ENCODE assay signal across 10 mouse cellular contexts in the genomic region with DNA sequence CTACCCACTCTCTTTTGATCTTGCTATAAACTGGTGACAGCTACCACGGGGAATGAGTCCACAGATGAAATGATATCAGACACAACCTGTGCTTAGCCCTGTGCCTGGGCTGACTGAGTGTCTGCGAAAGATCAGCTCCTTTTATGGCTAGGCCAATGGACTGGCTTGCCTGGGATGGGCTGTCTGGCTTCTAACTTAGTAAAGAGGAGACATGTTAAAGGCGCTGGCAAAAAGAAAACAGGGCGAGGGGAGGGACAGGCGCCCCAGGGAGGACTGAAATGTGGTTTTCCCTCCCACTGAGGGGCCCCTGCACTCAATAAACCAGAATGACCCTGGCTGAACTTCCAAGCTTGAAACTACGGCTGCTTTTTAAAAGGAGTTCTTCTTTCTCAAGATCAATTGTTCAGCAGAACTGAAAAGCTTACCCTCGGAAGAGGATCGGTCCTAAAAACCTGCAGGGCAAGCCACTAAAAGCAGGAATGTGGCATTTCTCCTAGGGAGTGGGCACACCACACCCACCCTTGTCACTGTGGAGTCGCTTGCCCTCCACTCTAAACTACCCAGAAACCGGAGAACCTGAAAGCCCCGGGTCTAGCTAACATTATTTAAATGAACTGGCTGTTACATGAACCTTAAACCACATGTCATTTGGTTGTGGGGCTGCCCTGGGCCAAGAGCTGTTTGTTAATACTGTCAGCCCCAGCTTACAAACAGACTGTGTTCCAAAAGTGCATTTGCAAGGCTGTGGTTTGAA. TPM values are rescaled to one million over a fixed set of nuclear protein-coding genes. Genes with fewer than 3 reads are reported as not detected.
DNase-seq lines count a peak whose midpoint lies in the region; ATAC-seq and TF ChIP-seq lines count a peak whose summit lies in the region.
"Had no signal": no experiment of that assay in that cellular context is flagged by ENCODE, and none has a peak within 500 bp of the region (broad histone marks: within the 10 kb centered on the region; RNA-seq: fewer than 3 reads in every experiment).

No protein-coding gene starts in this region.

- peak; percentile 75 for DNase-seq in heart, embryonic 10.5 days (ENCODE audit: low spot score)
- DNase-seq in heart, postnatal 10 days: no peak
- DNase-seq in lung, postnatal 0 days (ENCODE audit: low spot score): no peak
- DNase-seq in lung, adult 18-20 months: no peak
- DNase-seq in testis, postnatal 10 days (ENCODE audit: low spot score): peak; percentile 14
- no peak for DNase-seq in layer of hippocampus, adult 8-10 months (ENCODE audit: low spot score in 2 of 2)
- no peak for DNase-seq in liver, embryonic 11.5 days (ENCODE audit: low spot score)
- DNase-seq: lung, adult 2 months had no signal

- no peak overlapping the region for H3K9ac ChIP-seq in lung, postnatal 0 days (replicated peaks; ENCODE audit: low read depth)
- H3K9ac ChIP-seq in limb, embryonic 13.5 days: peak overlapping the region; percentile 21; the same call in 1 of the 2 replicates
- H3K9ac ChIP-seq in liver, embryonic 11.5 days (ENCODE audit: low read depth, low read length): no peak overlapping the region

- TF ChIP-seq CTCF in lung, postnatal 0 days (IDR thresholded peaks at IDR 0.05): no peak

- intact Hi-C loops in heart, postnatal 10 days (cut with DNase I): no loop called here

- H3K4me3 ChIP-seq in heart, embryonic 10.5 days: no peak overlapping the region
- H3K4me3 ChIP-seq in lung, postnatal 0 days (ENCODE audit: low read depth, low read length): no peak overlapping the region
- H3K4me3 ChIP-seq in limb, embryonic 13.5 days: no peak overlapping the region
- H3K4me3 ChIP-seq in liver, embryonic 11.5 days (ENCODE audit: low read depth, low read length): no peak overlapping the region

- peak; percentile 25 for ATAC-seq in lung, postnatal 0 days
- peak; percentile 81 for ATAC-seq in limb, embryonic 13.5 days (ENCODE audit: low FRiP score, low read depth)
- no peak for ATAC-seq in liver, embryonic 11.5 days (replicated peaks; ENCODE audit: low FRiP score)
- ATAC-seq: forebrain, embryonic 14.5 days had no signal

- H3K4me1 ChIP-seq in heart, embryonic 10.5 days: peaks cover 19% of the 10 kb centered on the region
- no peaks in the 10 kb centered on the region for H3K4me1 ChIP-seq in lung, postnatal 0 days (ENCODE audit: insufficient read depth, low read depth, low read length)
- peaks cover 45% of the 10 kb centered on the region for H3K4me1 ChIP-seq in limb, embryonic 13.5 days
- H3K4me1 ChIP-seq in liver, embryonic 11.5 days (replicated peaks; ENCODE audit: control insufficient read depth, insufficient read depth, low read length): no peaks in the 10 kb centered on the region

- no peaks in the 10 kb centered on the region for H3K36me3 ChIP-seq in heart, embryonic 10.5 days
- no peaks in the 10 kb centered on the region for H3K36me3 ChIP-seq in lung, postnatal 0 days (ENCODE audit: insufficient read depth, low read length)
- no peaks in the 10 kb centered on the region for H3K36me3 ChIP-seq in limb, embryonic 13.5 days
- no peaks in the 10 kb centered on the region for H3K36me3 ChIP-seq in liver, embryonic 11.5 days (ENCODE audit: control insufficient read depth, insufficient read depth, low read length)

- peaks cover 13% of the 10 kb centered on the region for H3K27me3 ChIP-seq in heart, embryonic 10.5 days (ENCODE audit: insufficient read depth, poor library complexity, severe bottlenecking)
- no peaks in the 10 kb centered on the region for H3K27me3 ChIP-seq in lung, postnatal 0 days (replicated peaks; ENCODE audit: insufficient read depth, low read length)
- H3K27me3 ChIP-seq in limb, embryonic 13.5 days: peaks cover 10% of the 10 kb centered on the region; the same call in 1 of the 2 replicates
- peaks cover 5% of the 10 kb centered on the region for H3K27me3 ChIP-seq in liver, embryonic 11.5 days (replicated peaks; ENCODE audit: control insufficient read depth, insufficient read depth, low read length)

- H3K9me3 ChIP-seq in heart, embryonic 10.5 days: no peaks in the 10 kb centered on the region
- no peaks in the 10 kb centered on the region for H3K9me3 ChIP-seq in lung, postnatal 0 days (ENCODE audit: low read length)
- H3K9me3 ChIP-seq in limb, embryonic 13.5 days: no peaks in the 10 kb centered on the region
- H3K9me3 ChIP-seq in liver, embryonic 11.5 days (ENCODE audit: control insufficient read depth, low read length): no peaks in the 10 kb centered on the region

- 0 out of 2 replicates have a peak overlapping the region, but pooled peaks have one; percentile 15 for H3K4me2 ChIP-seq in lung, postnatal 0 days (replicated peaks; ENCODE audit: low read depth, low read length)
- peak overlapping the region; percentile 48 for H3K4me2 ChIP-seq in limb, embryonic 13.5 days (replicated peaks)
- H3K4me2 ChIP-seq in liver, embryonic 11.5 days: no peak overlapping the region

- 28% methylated on average over 11 of the region's 11 CpGs for WGBS in heart, embryonic 10.5 days
- 20% methylated on average over 11 of the region's 11 CpGs for WGBS in lung, postnatal 0 days
- WGBS in limb, embryonic 13.5 days: 4% methylated on average over 11 of the region's 11 CpGs
- WGBS in liver, embryonic 11.5 days: 45% methylated on average over 11 of the region's 11 CpGs

- peak overlapping the region; percentile 73 for H3K27ac ChIP-seq in heart, embryonic 10.5 days
- no peak overlapping the region for H3K27ac ChIP-seq in lung, postnatal 0 days (ENCODE audit: low read length)
- H3K27ac ChIP-seq in limb, embryonic 13.5 days: peak overlapping the region; percentile 75
- no peak overlapping the region for H3K27ac ChIP-seq in liver, embryonic 11.5 days (ENCODE audit: low read depth, low read length)

- no peak for TF ChIP-seq EP300 in lung, postnatal 0 days (IDR thresholded peaks at IDR 0.05)

RNA-seq across cellular contexts. Expression of gene Sfrp2, which starts 17.8 kb away (rescaled TPM):
- polyA plus RNA-seq in heart, embryonic 10.5 days (2016; fragmentation: Nextera tagmentation; extraction: Ambion mirVana): 6.9 and 27.2 TPM in 2 replicates
- total RNA-seq in heart, postnatal 10 days (2021): 10 to 100 TPM; 30.0 to 31.8 TPM
- polyA plus RNA-seq in lung, postnatal 0 days (2015; fragmentation: Nextera tagmentation; extraction: Ambion mirVana): 41.8 and 49.0 TPM in 2 replicates
- 419 and 465 TPM in 2 replicates for polyA plus RNA-seq in limb, embryonic 13.5 days (2015; fragmentation: Nextera tagmentation; extraction: Ambion mirVana)
- total RNA-seq in layer of hippocampus, adult 8-10 months (2022): 1 to 10 TPM; 1.4 to 1.9 (median 1.6) TPM
- polyA plus RNA-seq in liver, embryonic 11.5 days (2014; fragmentation: Nextera tagmentation; extraction: Ambion mirVana): 26.4 and 27.7 TPM in 2 replicates

RNA-seq across cellular contexts. Expression of gene Tlr2, which starts 57.7 kb away (rescaled TPM):
- 1.8 and 1.9 TPM in 2 replicates for polyA plus RNA-seq in heart, embryonic 10.5 days (2016; fragmentation: Nextera tagmentation; extraction: Ambion mirVana)
- total RNA-seq in heart, postnatal 10 days (2021): 1 to 10 TPM; 1.4 to 2.2 TPM
- 7.7 and 12.5 TPM in 2 replicates for polyA plus RNA-seq in lung, postnatal 0 days (2015; fragmentation: Nextera tagmentation; extraction: Ambion mirVana)
- 7.4 and 8.2 TPM in 2 replicates for polyA plus RNA-seq in limb, embryonic 13.5 days (2015; fragmentation: Nextera tagmentation; extraction: Ambion mirVana)
- total RNA-seq in layer of hippocampus, adult 8-10 months (2022): 1 to 10 TPM in 3 of 4 experiments, under 1 TPM in 1; 0.47 to 7.3 (median 2.8) TPM
- 2.5 and 3.3 TPM in 2 replicates for polyA plus RNA-seq in liver, embryonic 11.5 days (2014; fragmentation: Nextera tagmentation; extraction: Ambion mirVana)

Comparison
In these comparisons a context has a peak if more than half of its experiments do, and no peak if none do; other contexts are left out.
1. DNase-seq: peak in heart, embryonic 10.5 days (single experiment) and testis, postnatal 10 days (single experiment); none in heart, postnatal 10 days (0 of 2), lung, postnatal 0 days (single experiment), lung, adult 18-20 months (0 of 2), layer of hippocampus, adult 8-10 months (0 of 2) and liver, embryonic 11.5 days (single experiment).
2. H3K27ac ChIP-seq: peak in heart, embryonic 10.5 days (single experiment) and limb, embryonic 13.5 days (single experiment); none in lung, postnatal 0 days (single experiment) and liver, embryonic 11.5 days (single experiment).